Mouse (Mus musculus) bone marrow, adult 2 months (tissue): ENCODE results near the gene Apoa5.

Experiments used
- CTCF ChIP-seq: fragments of 200-500 bp; IDR thresholded peaks from 2 replicates; pipeline ENCODE4 v1.5.1; 2011; ENCODE audit warnings: low read length, control low read depth; ENCODE audit not compliant: control insufficient read depth, insufficient read depth
- POLR2A ChIP-seq: fragments of 200-500 bp; IDR thresholded peaks from 2 replicates; pipeline ENCODE4 v1.6.1; 2011; ENCODE audit warnings: low read depth, mild to moderate bottlenecking, control low read depth, low read length, borderline replicate concordance; ENCODE audit not compliant: control insufficient read depth

DNA sequence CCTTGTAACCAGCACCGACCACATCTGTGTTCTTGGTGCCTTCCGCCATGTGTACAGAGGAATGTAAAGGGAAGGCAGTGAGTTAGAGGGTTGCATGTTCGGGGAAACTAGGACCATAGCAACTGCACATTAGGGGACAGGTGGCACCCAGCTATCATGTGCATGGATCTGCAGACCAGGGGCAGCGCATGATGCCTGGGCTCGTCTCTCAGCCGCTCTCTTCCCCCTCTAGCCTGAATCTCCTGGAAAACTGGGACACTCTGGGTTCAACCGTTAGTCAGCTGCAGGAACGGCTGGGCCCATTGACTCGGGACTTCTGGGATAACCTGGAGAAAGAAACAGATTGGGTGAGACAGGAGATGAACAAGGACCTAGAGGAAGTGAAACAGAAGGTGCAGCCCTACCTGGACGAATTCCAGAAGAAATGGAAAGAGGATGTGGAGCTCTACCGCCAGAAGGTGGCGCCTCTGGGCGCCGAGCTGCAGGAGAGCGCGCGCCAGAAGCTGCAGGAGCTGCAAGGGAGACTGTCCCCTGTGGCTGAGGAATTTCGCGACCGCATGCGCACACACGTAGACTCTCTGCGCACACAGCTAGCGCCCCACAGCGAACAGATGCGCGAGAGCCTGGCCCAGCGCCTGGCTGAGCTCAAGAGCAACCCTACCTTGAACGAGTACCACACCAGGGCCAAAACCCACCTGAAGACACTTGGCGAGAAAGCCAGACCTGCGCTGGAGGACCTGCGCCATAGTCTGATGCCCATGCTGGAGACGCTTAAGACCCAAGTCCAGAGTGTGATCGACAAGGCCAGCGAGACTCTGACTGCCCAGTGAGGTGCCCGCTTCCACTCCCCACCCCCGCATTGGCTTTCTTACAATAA, 38.6 kb upstream of the Apoa5 start:
- TF ChIP-seq POLR2A (no peak), CTCF (peak; percentile 58)
